ENCODE assay signal across 8 mouse cellular contexts in genomic region chr11:100571202-100571567, GRCm38 (mm10). TPM values are rescaled to one million over a fixed set of nuclear protein-coding genes. Genes with fewer than 3 reads are reported as not detected.
DNase-seq lines count a peak whose midpoint lies in the region; ATAC-seq and TF ChIP-seq lines count a peak whose summit lies in the region.

No protein-coding gene starts in this region.

- no peaks in the 10 kb centered on the region for H3K9me3 ChIP-seq in heart, embryonic 16.5 days (replicated peaks; ENCODE audit: control insufficient read depth, low read length)
- H3K9me3 ChIP-seq in limb, embryonic 15.5 days, result no peaks in the 10 kb centered on the region

- ATAC-seq in heart, embryonic 16.5 days (replicated peaks; ENCODE audit: extremely low read depth, insufficient read depth, low FRiP score), result no peak
- ATAC-seq in limb, embryonic 15.5 days (ENCODE audit: insufficient number of reproducible peaks, low FRiP score, low TSS enrichment, low read depth), result no peak

- WGBS in spleen, adult 2 months, result 14% methylated on average over 16 of the region's 16 CpGs
- 6% methylated on average over 16 of the region's 16 CpGs for WGBS in heart, embryonic 16.5 days
- WGBS in limb, embryonic 15.5 days, result 8% methylated on average over 16 of the region's 16 CpGs
- 6% methylated on average over 16 of the region's 16 CpGs for WGBS in olfactory bulb, adult 2 months

- peak overlapping the region; percentile 14; the same call in 1 of the 2 replicates for H3K4me3 ChIP-seq in spleen, adult 2 months (ENCODE audit: extremely low read depth, insufficient read depth, insufficient read length)
- peak overlapping the region; percentile 18 for H3K4me3 ChIP-seq in heart, embryonic 16.5 days (ENCODE audit: low read length)
- H3K4me3 ChIP-seq in limb, embryonic 15.5 days, result peak overlapping the region; percentile 16
- peak overlapping the region; percentile 37 for H3K4me3 ChIP-seq in olfactory bulb, adult 2 months (ENCODE audit: insufficient read depth, low read depth, low read length)

- DNase-seq in adrenal gland, adult (ENCODE audit: inconsistent age in 2 of 2, low spot score in 1 of 2), result peak; percentile 37 to 65
- no peak for DNase-seq in adrenal gland, adult 18-20 months (ENCODE audit: low spot score in 2 of 2)
- DNase-seq in spleen, adult 2 months (ENCODE audit: low read depth in 1 of 2, low spot score in 2 of 2), result no peak
- no peak for DNase-seq in spleen, adult 12 weeks (ENCODE audit: low spot score)
- no peak for DNase-seq in thymus, postnatal 10 days (ENCODE audit: low spot score in 2 of 2)

- no peaks in the 10 kb centered on the region for H3K27me3 ChIP-seq in spleen, adult 2 months (ENCODE audit: control insufficient read depth, insufficient read depth, low read length)
- H3K27me3 ChIP-seq in heart, embryonic 16.5 days (ENCODE audit: control insufficient read depth, insufficient read depth, low read length), result no peaks in the 10 kb centered on the region
- H3K27me3 ChIP-seq in limb, embryonic 15.5 days, result peaks cover 7% of the 10 kb centered on the region

- peaks cover 3% of the 10 kb centered on the region for H3K36me3 ChIP-seq in spleen, adult 2 months (ENCODE audit: control insufficient read depth, insufficient read depth, low read length)
- no peaks in the 10 kb centered on the region for H3K36me3 ChIP-seq in heart, embryonic 16.5 days (ENCODE audit: control insufficient read depth, insufficient read depth)
- no peaks in the 10 kb centered on the region for H3K36me3 ChIP-seq in limb, embryonic 15.5 days

- no peak for TF ChIP-seq CTCF in spleen, adult 2 months (IDR thresholded peaks at IDR 0.05; ENCODE audit: extremely low read depth, insufficient read depth, insufficient read length, insufficient replicate concordance)
- no peak for TF ChIP-seq CTCF in olfactory bulb, adult 2 months (IDR thresholded peaks at IDR 0.05; ENCODE audit: insufficient read depth, low read depth, low read length)

- H3K27ac ChIP-seq in spleen, adult 2 months (ENCODE audit: insufficient read depth, low read length), result peak overlapping the region; percentile 58
- no peak overlapping the region for H3K27ac ChIP-seq in heart, embryonic 16.5 days (ENCODE audit: low read length)
- H3K27ac ChIP-seq in limb, embryonic 15.5 days, result no peak overlapping the region
- H3K27ac ChIP-seq in olfactory bulb, adult 2 months (ENCODE audit: insufficient read depth, low read depth, low read length), result no peak overlapping the region

- no peak for TF ChIP-seq POLR2A in spleen, adult 2 months (IDR thresholded peaks at IDR 0.05; ENCODE audit: low read depth, low read length)
- TF ChIP-seq POLR2A in olfactory bulb, adult 2 months (IDR thresholded peaks at IDR 0.05; ENCODE audit: insufficient read depth, low read depth, low read length), result no peak

- peak overlapping the region; percentile 4; the same call in 1 of the 2 replicates for H3K9ac ChIP-seq in heart, embryonic 16.5 days (ENCODE audit: low read length)
- H3K9ac ChIP-seq in limb, embryonic 15.5 days, result 0 out of 2 replicates have a peak overlapping the region, but pooled peaks have one; percentile 10

- peak overlapping the region; percentile 62 for H3K4me2 ChIP-seq in heart, embryonic 16.5 days (ENCODE audit: low read depth, low read length)
- H3K4me2 ChIP-seq in limb, embryonic 15.5 days, result peak overlapping the region; percentile 43

- peaks cover 14% of the 10 kb centered on the region for H3K4me1 ChIP-seq in spleen, adult 2 months (ENCODE audit: control insufficient read depth, insufficient read depth, insufficient read length)
- peaks cover 18% of the 10 kb centered on the region for H3K4me1 ChIP-seq in heart, embryonic 16.5 days (ENCODE audit: control insufficient read depth, insufficient read depth, low read length)
- H3K4me1 ChIP-seq in limb, embryonic 15.5 days, result peaks cover 35% of the 10 kb centered on the region
- H3K4me1 ChIP-seq in olfactory bulb, adult 2 months (ENCODE audit: control insufficient read depth, insufficient read depth, low read length), result peaks cover 22% of the 10 kb centered on the region

RNA-seq across cellular contexts. Expression of gene Cnp, which starts 3.5 kb away (rescaled TPM):
- 10 to 100 TPM; 33.2 to 40.6 TPM for total RNA-seq in adrenal gland, adult 18-20 months (2021)
- 97.4 and 120 TPM in 2 replicates for polyA plus RNA-seq in spleen, adult 2 months (2012; rRNA removed)
- 24.8 and 32.1 TPM in 2 replicates for polyA plus RNA-seq in heart, embryonic 16.5 days (2015; fragmentation: Nextera tagmentation; extraction: Ambion mirVana)
- 25.1 and 30.5 TPM in 2 replicates for polyA plus RNA-seq in limb, embryonic 15.5 days (2015; fragmentation: Nextera tagmentation; extraction: Ambion mirVana)
- not detected in 2 replicates for polyA plus RNA-seq in olfactory bulb, adult 2 months (2012; ENCODE audit: insufficient read depth, insufficient read length, low replicate concordance, missing spikeins)

RNA-seq across cellular contexts. Expression of gene Ttc25, which starts 25.8 kb away (rescaled TPM):
- total RNA-seq in adrenal gland, adult 18-20 months (2021), result 10 to 100 TPM in 1 of 2 experiments, 1 to 10 TPM in 1; 8.8 to 18.8 TPM
- polyA plus RNA-seq in spleen, adult 2 months (2012; rRNA removed), result 0.04 and 0.07 TPM in 2 replicates
- 0.85 and 0.94 TPM in 2 replicates for polyA plus RNA-seq in heart, embryonic 16.5 days (2015; fragmentation: Nextera tagmentation; extraction: Ambion mirVana)
- polyA plus RNA-seq in limb, embryonic 15.5 days (2015; fragmentation: Nextera tagmentation; extraction: Ambion mirVana), result 0.19 and 0.56 TPM in 2 replicates
- polyA plus RNA-seq in olfactory bulb, adult 2 months (2012; ENCODE audit: insufficient read depth, insufficient read length, low replicate concordance, missing spikeins), result not detected in 2 replicates

RNA-seq across cellular contexts. Expression of gene Acly, which starts 43.4 kb away (rescaled TPM):
- 1,000 to 10,000 TPM; 1,875 to 2,782 TPM for total RNA-seq in adrenal gland, adult 18-20 months (2021)
- polyA plus RNA-seq in spleen, adult 2 months (2012; rRNA removed), result 57.4 and 58.6 TPM in 2 replicates
- 64.4 and 67.1 TPM in 2 replicates for polyA plus RNA-seq in heart, embryonic 16.5 days (2015; fragmentation: Nextera tagmentation; extraction: Ambion mirVana)
- polyA plus RNA-seq in limb, embryonic 15.5 days (2015; fragmentation: Nextera tagmentation; extraction: Ambion mirVana), result 181 and 189 TPM in 2 replicates
- polyA plus RNA-seq in olfactory bulb, adult 2 months (2012; ENCODE audit: insufficient read depth, insufficient read length, low replicate concordance, missing spikeins), result not detected in 2 replicates

RNA-seq across cellular contexts. Expression of gene Nkiras2, which starts 47.9 kb away (rescaled TPM):
- 10 to 100 TPM; 31.2 to 31.8 TPM for total RNA-seq in adrenal gland, adult 18-20 months (2021)
- polyA plus RNA-seq in spleen, adult 2 months (2012; rRNA removed), result 39.5 and 48.9 TPM in 2 replicates
- polyA plus RNA-seq in heart, embryonic 16.5 days (2015; fragmentation: Nextera tagmentation; extraction: Ambion mirVana), result 78.8 and 81.5 TPM in 2 replicates
- polyA plus RNA-seq in limb, embryonic 15.5 days (2015; fragmentation: Nextera tagmentation; extraction: Ambion mirVana), result 73.7 and 77.9 TPM in 2 replicates
- polyA plus RNA-seq in olfactory bulb, adult 2 months (2012; ENCODE audit: insufficient read depth, insufficient read length, low replicate concordance, missing spikeins), result not detected in 2 replicates

RNA-seq across cellular contexts. Expression of gene Dnajc7, which starts 48.8 kb away (rescaled TPM):
- 100 to 1,000 TPM; 210 to 238 TPM for total RNA-seq in adrenal gland, adult 18-20 months (2021)
- polyA plus RNA-seq in spleen, adult 2 months (2012; rRNA removed), result 43.9 and 53.7 TPM in 2 replicates
- 219 and 228 TPM in 2 replicates for polyA plus RNA-seq in heart, embryonic 16.5 days (2015; fragmentation: Nextera tagmentation; extraction: Ambion mirVana)
- 218 and 227 TPM in 2 replicates for polyA plus RNA-seq in limb, embryonic 15.5 days (2015; fragmentation: Nextera tagmentation; extraction: Ambion mirVana)
- polyA plus RNA-seq in olfactory bulb, adult 2 months (2012; ENCODE audit: insufficient read depth, insufficient read length, low replicate concordance, missing spikeins), result 670 TPM in 1 of 2 replicates, not detected in the other

Comparison
In these comparisons a context has a peak if more than half of its experiments do, and no peak if none do; other contexts are left out.
1. DNase-seq: peak in adrenal gland, adult (2 of 2); none in adrenal gland, adult 18-20 months (0 of 2), spleen, adult 2 months (0 of 2), spleen, adult 12 weeks (single experiment) and thymus, postnatal 10 days (0 of 2).
2. Peak in every context shown above with its lines, with median percentiles within 50 percentile points of each other: H3K4me3 ChIP-seq.